Mouse (Mus musculus): ENCODE measurements around the gene Iba57. TPM values are rescaled to one million over a fixed set of nuclear protein-coding genes. Genes with fewer than 3 reads are reported as not detected.

Iba57 gene
- polyA plus RNA-seq, 1 experiment from 2014 or later: 3.1 TPM

GRCm38 (mm10) chr11:59182864-59183331 is 19.4 kb upstream of the Iba57 start, which contains the start of gene Gjc2:
Gene Gjc2 (minus strand): TSS chr11:59183213.
- Histone ChIP-seq H3K27me3 (replicated peaks; ENCODE audit: control insufficient read depth, insufficient read depth, low read length) (peaks cover 21% of the 10 kb centered on the region), H3K9ac (ENCODE audit: low read depth, low read length) (no peak within 1 kb of the TSS), H3K27ac (replicated peaks; ENCODE audit: low read depth, low read length) (no peak within 1 kb of the TSS), H3K36me3 (ENCODE audit: control insufficient read depth, insufficient read depth, low read length) (peaks cover 36% of the 10 kb centered on the region), H3K9me3 (ENCODE audit: control insufficient read depth, low read length) (no peaks in the 10 kb centered on the region), H3K4me1 (ENCODE audit: control insufficient read depth, insufficient read depth, low read length) (no peaks in the 10 kb centered on the region), H3K4me3 (ENCODE audit: low read depth, low read length) (no peak within 1 kb of the TSS), H3K4me2 (ENCODE audit: low read depth, low read length) (no peak within 1 kb of the TSS)
- DNase-seq (ENCODE audit: low spot score) (no peak), ATAC-seq (ENCODE audit: low read depth) (no peak)
- 15% methylated on average over 2 of the region's 3 CpGs for WGBS

DNA sequence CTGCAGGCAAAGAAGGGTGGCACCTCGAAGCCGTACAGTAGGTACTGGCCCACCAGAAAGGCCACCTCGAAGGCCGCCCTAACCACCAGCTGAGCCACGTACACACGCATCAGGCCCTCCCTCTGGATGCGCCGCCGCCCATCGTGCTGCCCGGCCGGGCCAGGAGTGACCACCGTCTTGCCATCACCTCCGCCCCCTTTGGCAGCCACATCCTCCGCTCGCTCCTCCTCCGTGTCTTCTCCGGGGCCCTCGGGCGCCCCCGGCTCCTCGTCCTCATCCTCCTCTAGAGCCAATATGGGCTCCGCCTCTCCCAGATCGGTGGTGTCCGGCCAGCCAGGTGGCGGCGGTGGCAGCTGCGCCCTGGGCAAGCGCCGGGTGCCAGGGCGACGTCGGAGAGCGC is 13.4 kb upstream of the Iba57 start:
- no peak for ATAC-seq (ENCODE audit: low read depth)
- DNase-seq (ENCODE audit: low spot score): no peak
- Histone ChIP-seq H3K27me3 (replicated peaks; ENCODE audit: control insufficient read depth, insufficient read depth, low read length) (peaks cover 59% of the 10 kb centered on the region), H3K4me3 (ENCODE audit: low read depth, low read length) (peak overlapping the region; percentile 28), H3K27ac (replicated peaks; ENCODE audit: low read depth, low read length) (no peak overlapping the region), H3K4me2 (ENCODE audit: low read depth, low read length) (peak overlapping the region; percentile 38; the same call in 1 of the 2 replicates), H3K4me1 (ENCODE audit: control insufficient read depth, insufficient read depth, low read length) (no peaks in the 10 kb centered on the region), H3K9ac (ENCODE audit: low read depth, low read length) (no peak overlapping the region), H3K9me3 (ENCODE audit: control insufficient read depth, low read length) (no peaks in the 10 kb centered on the region), H3K36me3 (ENCODE audit: control insufficient read depth, insufficient read depth, low read length) (no peaks in the 10 kb centered on the region)
- 8% methylated on average over 19 of the region's 34 CpGs for WGBS

DNA sequence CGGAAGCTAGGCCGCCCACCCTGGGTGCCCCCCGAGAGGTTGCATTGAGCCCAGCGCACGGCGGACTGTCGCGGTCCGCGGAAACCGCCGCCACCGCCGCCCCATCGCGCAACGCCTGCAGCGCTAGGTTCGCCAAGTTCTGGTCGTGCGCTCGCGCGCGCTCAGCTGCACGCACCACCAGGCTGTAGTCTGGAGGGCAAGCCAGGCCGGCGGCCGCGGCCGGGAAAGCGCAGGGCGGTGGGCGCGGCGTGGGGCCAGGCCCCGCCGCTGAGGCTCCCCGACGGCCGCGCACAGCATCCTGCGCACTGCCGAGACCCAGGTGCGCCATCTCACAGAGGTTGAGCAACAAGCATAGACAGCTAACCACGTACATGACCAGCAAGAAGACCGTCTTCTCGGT is 12.9 kb upstream of the Iba57 start:
- Histone ChIP-seq H3K9me3 (ENCODE audit: control insufficient read depth, low read length) (no peaks in the 10 kb centered on the region), H3K9ac (ENCODE audit: low read depth, low read length) (peak overlapping the region; percentile 14; the same call in 1 of the 2 replicates), H3K4me1 (ENCODE audit: control insufficient read depth, insufficient read depth, low read length) (no peaks in the 10 kb centered on the region), H3K36me3 (ENCODE audit: control insufficient read depth, insufficient read depth, low read length) (no peaks in the 10 kb centered on the region), H3K27ac (replicated peaks; ENCODE audit: low read depth, low read length) (no peak overlapping the region), H3K4me3 (ENCODE audit: low read depth, low read length) (peak overlapping the region; percentile 28), H3K27me3 (replicated peaks; ENCODE audit: control insufficient read depth, insufficient read depth, low read length) (peaks cover 59% of the 10 kb centered on the region), H3K4me2 (ENCODE audit: low read depth, low read length) (peak overlapping the region; percentile 38)
- no peak for DNase-seq (ENCODE audit: low spot score)
- WGBS: 8% methylated on average over 13 of the region's 48 CpGs
- ATAC-seq (ENCODE audit: low read depth): no peak

- WGBS: 65% methylated on average over 6 of the region's 6 CpGs
- no peak for ATAC-seq (ENCODE audit: low read depth)
- peaks cover 52% of the 10 kb centered on the region for H3K27me3 ChIP-seq (replicated peaks; ENCODE audit: control insufficient read depth, insufficient read depth, low read length)
These were observed 10.8 kb upstream of the Iba57 start for GRCm38 (mm10) chr11:59174189-59174838.

DNA sequence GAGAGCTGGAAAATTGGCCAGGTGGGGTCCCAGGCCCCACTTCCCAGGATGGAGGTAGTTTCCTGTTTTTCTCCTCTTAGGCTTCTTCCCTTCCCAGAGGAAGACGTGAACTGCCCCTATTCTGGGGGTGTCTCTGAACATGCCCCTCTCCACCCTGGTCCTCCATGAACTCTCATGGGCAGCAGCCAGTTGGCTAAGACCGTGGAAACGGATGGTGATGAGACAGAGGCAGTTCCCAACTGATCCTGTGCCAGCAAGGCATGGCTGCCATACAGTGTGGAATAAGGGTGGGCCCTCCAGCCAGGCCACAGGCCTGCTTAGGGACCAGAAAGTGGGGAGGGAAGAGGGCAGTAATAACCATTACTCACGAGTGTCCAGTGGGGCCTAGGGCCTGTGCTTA is 7.0 kb upstream of the Iba57 start:
- DNase-seq (ENCODE audit: low spot score) (no peak), ATAC-seq (ENCODE audit: low read depth) (no peak)

More at GRCm38 (mm10) chr11:59174189-59174838, 10.8 kb upstream of the Iba57 start:
- Histone ChIP-seq H3K4me2 (ENCODE audit: low read depth, low read length) (no peak overlapping the region), H3K9ac (ENCODE audit: low read depth, low read length) (no peak overlapping the region), H3K36me3 (ENCODE audit: control insufficient read depth, insufficient read depth, low read length) (no peaks in the 10 kb centered on the region), H3K4me3 (ENCODE audit: low read depth, low read length) (no peak overlapping the region), H3K4me1 (ENCODE audit: control insufficient read depth, insufficient read depth, low read length) (no peaks in the 10 kb centered on the region), H3K9me3 (ENCODE audit: control insufficient read depth, low read length) (no peaks in the 10 kb centered on the region), H3K27ac (replicated peaks; ENCODE audit: low read depth, low read length) (no peak overlapping the region)
- DNase-seq (ENCODE audit: low spot score): no peak

GRCm38 (mm10) chr11:59169807-59170206 is 6.3 kb upstream of the Iba57 start:
- Histone ChIP-seq H3K9ac (ENCODE audit: low read depth, low read length) (no peak overlapping the region), H3K4me3 (ENCODE audit: low read depth, low read length) (no peak overlapping the region), H3K27me3 (replicated peaks; ENCODE audit: control insufficient read depth, insufficient read depth, low read length) (peaks cover 7% of the 10 kb centered on the region), H3K9me3 (ENCODE audit: control insufficient read depth, low read length) (no peaks in the 10 kb centered on the region), H3K36me3 (ENCODE audit: control insufficient read depth, insufficient read depth, low read length) (no peaks in the 10 kb centered on the region), H3K27ac (replicated peaks; ENCODE audit: low read depth, low read length) (no peak overlapping the region), H3K4me1 (ENCODE audit: control insufficient read depth, insufficient read depth, low read length) (no peaks in the 10 kb centered on the region), H3K4me2 (ENCODE audit: low read depth, low read length) (no peak overlapping the region)
- no peak for DNase-seq (ENCODE audit: low spot score)
- 61% methylated on average over 3 of the region's 3 CpGs for WGBS
- no peak for ATAC-seq (ENCODE audit: low read depth)

More for the DNA sequence above, 7.0 kb upstream of the Iba57 start:
- no peaks in the 10 kb centered on the region for H3K9me3 ChIP-seq (ENCODE audit: control insufficient read depth, low read length)
- H3K4me1 ChIP-seq (ENCODE audit: control insufficient read depth, insufficient read depth, low read length): no peaks in the 10 kb centered on the region
- no peak overlapping the region for H3K27ac ChIP-seq (replicated peaks; ENCODE audit: low read depth, low read length)
- H3K9ac ChIP-seq (ENCODE audit: low read depth, low read length): no peak overlapping the region
- H3K36me3 ChIP-seq (ENCODE audit: control insufficient read depth, insufficient read depth, low read length): no peaks in the 10 kb centered on the region
- H3K4me2 ChIP-seq (ENCODE audit: low read depth, low read length): no peak overlapping the region
- H3K4me3 ChIP-seq (ENCODE audit: low read depth, low read length): no peak overlapping the region
- WGBS: 69% methylated on average over 3 of the region's 4 CpGs
- peaks cover 15% of the 10 kb centered on the region for H3K27me3 ChIP-seq (replicated peaks; ENCODE audit: control insufficient read depth, insufficient read depth, low read length)

DNA sequence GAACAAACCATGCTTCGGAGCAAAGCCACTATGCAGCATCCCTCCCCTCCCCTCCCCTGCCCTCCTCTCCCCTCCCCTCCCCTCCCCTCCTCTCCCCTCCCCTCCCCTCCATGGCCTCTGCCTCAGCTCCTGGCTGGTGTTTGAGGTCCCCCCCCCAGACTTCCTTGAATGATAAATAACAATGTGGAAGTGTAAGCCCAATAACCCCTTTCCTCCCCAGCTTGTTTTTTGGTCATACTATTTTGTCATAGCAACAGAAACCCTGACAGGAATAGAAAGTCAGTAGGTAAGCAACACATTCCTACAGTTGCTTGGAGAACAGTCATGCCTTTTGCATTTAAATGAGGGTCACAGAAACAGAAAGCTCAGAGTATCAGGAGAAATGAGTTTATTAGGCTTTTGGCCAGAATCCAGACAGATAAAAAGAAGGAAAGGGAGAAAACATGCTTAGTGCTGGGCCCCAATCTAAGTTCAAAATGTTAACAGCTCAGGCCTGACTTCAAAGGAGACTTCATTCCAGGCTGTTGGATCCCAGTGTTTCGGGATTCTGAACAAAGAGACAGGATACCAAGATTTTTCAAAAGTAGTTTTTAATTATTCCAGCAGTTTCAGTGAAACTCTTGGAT is 2.2 kb upstream of the Iba57 start:
- H3K4me2 ChIP-seq (ENCODE audit: low read depth, low read length): no peak overlapping the region
- peaks cover 13% of the 10 kb centered on the region for H3K4me1 ChIP-seq (ENCODE audit: control insufficient read depth, insufficient read depth, low read length)
- DNase-seq (ENCODE audit: low spot score) (no peak), ATAC-seq (ENCODE audit: low read depth) (no peak)
- H3K4me3 ChIP-seq (ENCODE audit: low read depth, low read length): no peak overlapping the region
- no peaks in the 10 kb centered on the region for H3K36me3 ChIP-seq (ENCODE audit: control insufficient read depth, insufficient read depth, low read length)
- H3K9me3 ChIP-seq (ENCODE audit: control insufficient read depth, low read length): no peaks in the 10 kb centered on the region
- H3K9ac ChIP-seq (ENCODE audit: low read depth, low read length): no peak overlapping the region
- H3K27me3 ChIP-seq (replicated peaks; ENCODE audit: control insufficient read depth, insufficient read depth, low read length): no peaks in the 10 kb centered on the region
- WGBS: 74% methylated on average over 2 of the region's 2 CpGs
- no peak overlapping the region for H3K27ac ChIP-seq (replicated peaks; ENCODE audit: low read depth, low read length)

DNA sequence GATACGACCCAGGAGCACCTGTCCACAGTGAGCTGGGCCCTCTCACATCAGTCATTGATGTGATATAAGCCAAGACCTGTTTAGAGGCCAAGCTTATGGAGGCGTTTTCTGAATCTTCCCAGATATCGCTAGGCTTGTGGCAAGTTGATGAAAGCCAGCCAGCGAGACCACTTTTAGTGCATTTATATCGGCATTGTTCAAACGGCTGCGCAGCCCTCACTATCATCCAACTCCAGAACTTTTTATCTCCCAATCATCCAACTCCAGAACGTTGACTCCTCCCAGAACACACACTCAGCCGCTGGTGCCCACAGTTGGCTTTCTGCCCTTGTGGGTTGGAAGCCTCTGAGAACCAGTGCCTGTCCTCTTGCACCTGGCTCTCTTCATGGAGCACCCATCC is 845 bp upstream of the Iba57 start:
- no peak for ATAC-seq (ENCODE audit: low read depth)
- no peaks in the 10 kb centered on the region for H3K27me3 ChIP-seq (replicated peaks; ENCODE audit: control insufficient read depth, insufficient read depth, low read length)
- H3K4me1 ChIP-seq (ENCODE audit: control insufficient read depth, insufficient read depth, low read length): peaks cover 13% of the 10 kb centered on the region
- peak overlapping the region; percentile 65 for H3K4me2 ChIP-seq (ENCODE audit: low read depth, low read length)
- H3K9me3 ChIP-seq (ENCODE audit: control insufficient read depth, low read length): no peaks in the 10 kb centered on the region
- H3K27ac ChIP-seq (replicated peaks; ENCODE audit: low read depth, low read length): peak overlapping the region; percentile 99; the same call in 1 of the 2 replicates
- H3K36me3 ChIP-seq (ENCODE audit: control insufficient read depth, insufficient read depth, low read length): no peaks in the 10 kb centered on the region
- WGBS: 85% methylated on average over 9 of the region's 9 CpGs
- no peak overlapping the region for H3K9ac ChIP-seq (ENCODE audit: low read depth, low read length)
- DNase-seq (ENCODE audit: low spot score): no peak
- 0 out of 2 replicates have a peak overlapping the region, but pooled peaks have one; percentile 74 for H3K4me3 ChIP-seq (ENCODE audit: low read depth, low read length)
